Mouse (Mus musculus) intestine, embryonic 14.5 days (tissue): Measurements from ENCODE around the gene Hsf2. TPM values are rescaled to one million over a fixed set of nuclear protein-coding genes. Genes with fewer than 3 reads are reported as not detected.
A peak's percentile ranks its signal among the peaks of the same experiment; 100 is the strongest.
"Not testable (repeated sequence)": the region's sequence is repeated elsewhere in the genome, so short reads cannot be mapped to it uniquely, and the experiment has no call there.

Experiments
- ATAC-seq: fragments of 200-750 bp; cut with Nextera tagmentation; replicated peaks from 2 replicates; pipeline ENCODE4 v1.8.0; 2017; ENCODE audit warnings: low read depth, moderate number of reproducible peaks, moderate TSS enrichment, moderate library complexity; ENCODE audit not compliant: low FRiP score, low TSS enrichment
- DNase-seq: peaks from one replicate; pipeline ENCODE4 v3.0.0-alpha.2; 2018; ENCODE audit warnings: low spot score
- H3K27ac ChIP-seq: fragments of 300-500 bp; sonication (generic); 2 replicates; pipeline ENCODE4 v1.5.1; 2014; ENCODE audit warnings: low read depth, mild to moderate bottlenecking, control low read depth
- H3K27me3 ChIP-seq: fragments of 300-500 bp; sonication (generic); replicated peaks from 2 replicates; pipeline ENCODE4 v1.6.1; 2014; ENCODE audit warnings: low read length, control low read depth; ENCODE audit not compliant: control insufficient read depth, insufficient read depth
- H3K36me3 ChIP-seq: fragments of 300-500 bp; sonication (generic); 2 replicates; pipeline ENCODE4 v1.6.1; 2014; ENCODE audit warnings: low read length, control low read depth; ENCODE audit not compliant: control insufficient read depth, insufficient read depth
- H3K4me1 ChIP-seq: fragments of 300-500 bp; sonication (generic); replicated peaks from 2 replicates; pipeline ENCODE4 v1.6.1; 2014; ENCODE audit warnings: low read length, control low read depth, mixed read lengths; ENCODE audit not compliant: control insufficient read depth, insufficient read depth
- H3K4me2 ChIP-seq: fragments of 300-500 bp; sonication (generic); 2 replicates; pipeline ENCODE4 v1.6.1; 2014; ENCODE audit warnings: low read length
- H3K4me3 ChIP-seq: fragments of 300-500 bp; sonication (generic); 2 replicates; pipeline ENCODE4 v1.5.1; 2014; ENCODE audit warnings: low read depth, low read length, control low read depth, mixed read lengths
- H3K9ac ChIP-seq: fragments of 300-500 bp; sonication (generic); 2 replicates; pipeline ENCODE4 v1.6.1; 2014; ENCODE audit warnings: mild to moderate bottlenecking, low read length
- H3K9me3 ChIP-seq: fragments of 300-500 bp; sonication (generic); 2 replicates; pipeline ENCODE4 v1.6.1; 2016; ENCODE audit warnings: low read length, control low read depth; ENCODE audit not compliant: control insufficient read depth
- WGBS: fragments of 180-500 bp; shearing (Covaris S2); extraction: QIAGEN DNeasy Blood & Tissue Kit; methylation state at CpG from one replicate; pipeline ENCODE4 v1.1.7; 2014; 5-methylcytosine and 5-hydroxymethylcytosine counted together
- polyA plus RNA-seq: library from polyadenylated mRNA; unstranded; fragments of >200 nt; fragmentation: Nextera tagmentation; extraction: Ambion mirVana; gene quantifications from 2 replicates; pipeline ENCODE4 v1.2.1, GENCODE M21; 2014

Hsf2 gene
- polyA plus RNA-seq, result 25.2 and 29.0 TPM in 2 replicates

DNA sequence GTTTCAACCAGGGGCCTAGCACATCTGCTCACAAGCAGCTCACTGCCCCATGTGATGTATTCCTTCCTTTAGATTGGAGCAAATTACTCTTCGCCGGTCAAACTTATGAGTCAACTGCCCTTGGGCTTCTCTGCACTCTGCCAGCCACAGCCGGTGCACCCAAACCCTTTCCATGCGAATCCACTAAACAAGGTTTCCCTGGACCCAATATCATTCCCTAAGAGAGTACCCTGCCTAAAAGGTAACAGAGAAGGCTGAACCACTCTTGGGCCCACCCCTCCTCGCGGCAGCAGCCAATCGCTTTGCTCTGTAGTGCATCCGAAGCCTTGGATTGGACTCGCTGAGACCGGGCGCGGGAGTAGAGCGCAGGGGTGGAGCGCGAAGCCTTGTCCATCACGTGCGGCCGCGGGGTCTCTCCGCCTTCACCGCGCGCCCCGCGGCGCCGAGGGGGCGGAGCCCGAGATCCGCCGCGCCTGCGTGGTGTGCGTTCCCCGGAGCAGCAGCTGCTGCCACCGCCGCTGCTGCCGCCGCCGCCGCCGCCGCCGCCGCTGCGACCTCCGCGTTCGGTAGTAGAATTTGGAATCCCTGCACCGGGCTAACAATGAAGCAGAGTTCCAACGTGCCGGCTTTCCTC is at the start of gene Hsf2:
TSS of gene Hsf2 (plus strand) at position 478 of the 634 bp plus-strand sequence.
- Histone ChIP-seq H3K4me1 (peaks cover 11% of the 10 kb centered on the region), H3K4me2 (peak within 1 kb of the TSS; percentile 79), H3K9me3 (no peaks in the 10 kb centered on the region), H3K27ac (peak within 1 kb of the TSS; percentile 97), H3K9ac (peak within 1 kb of the TSS; percentile 96), H3K36me3 (no peaks in the 10 kb centered on the region), H3K4me3 (peak within 1 kb of the TSS; percentile 94), H3K27me3 (no peaks in the 10 kb centered on the region)
- DNase-seq (no peak), ATAC-seq (peak; percentile 100)
- 1% methylated on average over 51 of the region's 52 CpGs for WGBS

DNA sequence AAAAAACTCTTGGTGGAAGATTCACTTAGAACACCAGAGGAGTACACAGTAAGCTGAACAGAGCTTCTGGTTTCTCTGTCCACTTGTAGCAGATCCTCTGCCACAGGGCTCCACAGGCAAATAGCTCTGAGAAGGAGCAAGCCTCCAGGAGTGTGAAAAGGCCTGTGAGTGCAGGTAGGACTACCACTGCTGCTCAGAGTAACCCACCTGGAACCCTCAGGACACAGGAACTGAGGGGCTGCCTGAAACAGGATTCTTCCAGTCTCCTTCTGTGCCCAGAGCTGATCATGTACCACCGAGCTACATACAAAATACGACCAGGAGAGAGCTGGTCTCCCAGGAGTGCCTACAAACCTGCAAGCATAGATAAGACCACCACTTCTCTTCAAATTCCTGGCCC is 48.3 kb upstream of the Hsf2 start:
- Histone ChIP-seq H3K27me3 (no peaks in the 10 kb centered on the region), H3K4me3 (no peak overlapping the region), H3K27ac (no peak overlapping the region), H3K36me3 (no peaks in the 10 kb centered on the region), H3K9me3 (no peaks in the 10 kb centered on the region), H3K4me1 (no peaks in the 10 kb centered on the region), H3K4me2 (no peak overlapping the region), H3K9ac (no peak overlapping the region)
- ATAC-seq (no peak), DNase-seq (no peak)
- 81% methylated on average over 2 of the region's 2 CpGs for WGBS

DNA sequence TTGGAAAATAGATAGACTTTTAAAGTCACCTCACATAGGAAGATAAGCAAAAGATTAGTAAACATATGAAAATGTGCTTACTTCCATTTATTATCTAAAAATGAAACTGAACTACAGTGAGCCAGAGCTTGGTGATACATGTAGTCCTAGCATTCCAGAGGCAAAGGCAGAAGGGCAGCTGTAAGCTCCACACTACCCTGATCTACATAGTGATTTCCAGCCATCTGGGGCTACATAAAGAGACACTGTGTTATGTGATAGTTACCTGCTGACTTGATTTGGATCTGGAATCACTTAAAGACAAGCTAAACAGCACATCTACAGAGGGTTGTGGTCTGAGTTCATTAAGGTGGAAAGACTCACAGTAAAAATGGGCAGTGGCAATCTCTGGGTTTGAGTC is 45.1 kb upstream of the Hsf2 start:
- no peaks in the 10 kb centered on the region for H3K27me3 ChIP-seq
- DNase-seq (no peak), ATAC-seq (no peak)
- H3K4me2 ChIP-seq, result no peak overlapping the region
- H3K9ac ChIP-seq, result no peak overlapping the region
- H3K9me3 ChIP-seq, result no peaks in the 10 kb centered on the region
- H3K4me3 ChIP-seq, result no peak overlapping the region
- no peaks in the 10 kb centered on the region for H3K4me1 ChIP-seq
- H3K27ac ChIP-seq, result no peak overlapping the region
- no peaks in the 10 kb centered on the region for H3K36me3 ChIP-seq

DNA sequence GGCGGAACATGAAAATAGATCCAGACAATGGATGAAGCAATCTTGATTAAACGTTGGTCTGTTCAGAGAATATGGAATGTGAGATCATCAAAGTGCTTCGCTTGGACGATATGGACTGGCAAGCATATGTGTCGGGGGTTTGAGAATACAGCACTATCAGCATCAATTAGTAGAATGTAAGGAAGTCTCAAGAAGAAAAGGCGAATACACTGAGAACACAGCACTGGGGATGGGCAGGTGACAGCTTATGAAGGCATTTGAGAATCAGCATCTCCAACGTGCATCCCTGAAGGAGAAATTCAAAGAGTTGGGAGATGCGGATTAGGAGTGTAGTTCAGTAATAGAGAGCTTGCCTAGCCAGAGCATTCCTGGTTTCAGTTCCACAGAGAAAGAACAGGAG is 41.8 kb upstream of the Hsf2 start:
- Histone ChIP-seq H3K36me3 (no peaks in the 10 kb centered on the region), H3K9ac (no peak overlapping the region), H3K4me1 (no peaks in the 10 kb centered on the region), H3K27ac (no peak overlapping the region), H3K4me3 (no peak overlapping the region), H3K4me2 (no peak overlapping the region), H3K9me3 (no peaks in the 10 kb centered on the region), H3K27me3 (no peaks in the 10 kb centered on the region)
- DNase-seq, result no peak
- 71% methylated on average over 8 of the region's 8 CpGs for WGBS
- ATAC-seq, result no peak

DNA sequence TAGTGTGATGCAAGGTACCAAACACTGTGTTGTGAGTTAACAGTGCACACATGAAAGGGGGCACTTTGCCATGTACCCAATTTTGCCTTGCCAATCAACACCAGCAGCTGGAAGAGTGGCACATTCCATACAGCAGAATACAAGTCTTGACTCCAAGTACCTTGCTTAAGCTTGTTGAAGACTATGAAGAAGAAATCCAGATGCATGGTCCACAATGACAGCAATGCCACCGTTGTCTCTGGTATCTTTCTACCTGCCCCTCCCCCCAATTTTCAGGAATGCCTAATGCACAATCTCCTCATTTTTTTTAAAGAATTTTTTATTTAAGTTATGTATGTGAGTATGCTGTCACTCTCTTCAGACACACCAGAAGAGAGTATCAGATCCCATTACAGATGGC is 40.5 kb upstream of the Hsf2 start:
- ATAC-seq (no peak), DNase-seq (no peak)
- 84% methylated on average over 1 of the region's 1 CpGs for WGBS
- Histone ChIP-seq H3K9me3 (no peaks in the 10 kb centered on the region), H3K27me3 (no peaks in the 10 kb centered on the region), H3K9ac (no peak overlapping the region), H3K4me2 (no peak overlapping the region), H3K4me1 (no peaks in the 10 kb centered on the region), H3K4me3 (no peak overlapping the region), H3K36me3 (no peaks in the 10 kb centered on the region), H3K27ac (no peak overlapping the region)

DNA sequence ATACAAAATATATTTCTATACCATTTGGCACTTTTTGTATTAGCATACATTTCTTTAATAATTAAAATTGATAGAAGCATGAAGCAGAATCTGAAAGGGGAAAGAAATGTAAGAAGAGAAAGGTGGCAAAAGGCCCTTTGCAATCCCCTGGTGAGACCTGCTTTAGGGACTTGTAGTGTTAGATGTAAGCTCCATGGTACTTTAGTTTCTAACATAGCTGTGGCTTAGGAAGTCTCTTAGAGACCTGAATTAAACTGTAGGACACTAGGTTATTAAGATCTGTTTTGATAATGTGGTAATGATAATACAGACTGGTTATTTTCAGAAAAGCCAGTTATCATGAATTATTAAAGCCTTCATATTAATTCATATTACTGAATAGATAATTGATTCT is 38.5 kb upstream of the Hsf2 start:
- Histone ChIP-seq H3K9ac (no peak overlapping the region), H3K4me3 (no peak overlapping the region), H3K4me2 (peak overlapping the region; percentile 46; the same call in 1 of the 2 replicates), H3K9me3 (no peaks in the 10 kb centered on the region), H3K36me3 (no peaks in the 10 kb centered on the region), H3K27me3 (no peaks in the 10 kb centered on the region), H3K4me1 (no peaks in the 10 kb centered on the region), H3K27ac (no peak overlapping the region)
- DNase-seq (no peak), ATAC-seq (no peak)

DNA sequence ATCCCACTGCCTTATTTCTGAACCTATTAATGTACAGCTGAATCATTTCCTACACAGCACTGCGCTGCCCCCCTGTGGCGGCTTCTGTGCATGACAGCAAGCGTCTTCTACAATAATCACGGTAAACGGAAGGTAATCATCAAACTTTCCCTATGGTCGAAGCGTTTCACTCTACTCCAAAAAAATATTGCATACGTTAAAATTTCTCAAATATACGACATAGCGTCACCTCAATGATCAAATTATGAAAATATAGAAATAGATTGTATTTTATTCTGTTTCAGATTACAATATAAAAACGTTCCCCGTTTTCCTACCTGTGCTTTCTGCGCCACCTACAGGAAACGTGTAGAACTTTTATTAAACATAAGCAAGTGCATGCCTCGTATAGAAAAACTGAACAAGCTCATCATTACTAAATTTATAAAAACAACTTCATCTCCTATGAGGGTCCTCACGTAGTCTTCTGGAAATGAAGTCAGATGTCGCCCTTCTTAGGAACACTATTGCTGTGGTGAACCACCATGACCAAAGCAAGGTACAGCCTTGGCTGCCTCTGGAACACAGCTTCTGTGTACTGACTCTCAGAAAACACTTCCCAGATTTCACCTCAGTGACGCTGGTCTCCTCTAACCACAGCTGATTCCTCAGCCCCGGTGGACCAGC is 38.0 kb upstream of the Hsf2 start:
- H3K27ac ChIP-seq, result no peak overlapping the region
- WGBS, result 4% methylated on average over 19 of the region's 19 CpGs
- ATAC-seq (no peak; the same call in 1 of the 2 replicates), DNase-seq (peak; percentile 90)
- no peak overlapping the region for H3K9ac ChIP-seq
- H3K36me3 ChIP-seq, result no peaks in the 10 kb centered on the region
- peak overlapping the region; percentile 27; the same call in 1 of the 2 replicates for H3K4me3 ChIP-seq
- H3K27me3 ChIP-seq, result no peaks in the 10 kb centered on the region
- H3K4me2 ChIP-seq, result peak overlapping the region; percentile 46
- H3K9me3 ChIP-seq, result no peaks in the 10 kb centered on the region
- no peaks in the 10 kb centered on the region for H3K4me1 ChIP-seq

DNA sequence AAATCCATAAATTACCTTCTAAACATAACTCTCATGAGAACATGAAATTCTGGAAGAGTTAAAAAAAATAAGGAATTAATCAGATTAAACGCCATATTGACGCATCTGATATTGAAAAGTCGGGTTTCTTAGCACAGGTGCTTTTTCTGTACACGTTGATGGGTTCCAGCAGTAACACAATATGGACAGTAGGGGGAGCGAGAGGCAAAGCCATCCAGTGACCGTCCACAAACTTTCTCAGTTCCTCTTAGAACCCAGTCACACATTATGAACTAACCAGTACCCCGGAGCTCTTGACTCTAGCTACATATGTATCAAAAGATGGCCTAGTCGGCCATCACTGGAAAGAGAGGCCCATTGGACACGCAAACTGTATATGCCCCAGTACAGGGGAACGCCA is 22.9 kb upstream of the Hsf2 start:
- H3K4me1 ChIP-seq, H3K36me3 ChIP-seq, H3K27me3 ChIP-seq, H3K4me3 ChIP-seq, H3K9ac ChIP-seq, H3K27ac ChIP-seq, DNase-seq, H3K9me3 ChIP-seq, ATAC-seq, H3K4me2 ChIP-seq: not testable (repeated sequence)
- 26% methylated on average over 10 of the region's 10 CpGs for WGBS

DNA sequence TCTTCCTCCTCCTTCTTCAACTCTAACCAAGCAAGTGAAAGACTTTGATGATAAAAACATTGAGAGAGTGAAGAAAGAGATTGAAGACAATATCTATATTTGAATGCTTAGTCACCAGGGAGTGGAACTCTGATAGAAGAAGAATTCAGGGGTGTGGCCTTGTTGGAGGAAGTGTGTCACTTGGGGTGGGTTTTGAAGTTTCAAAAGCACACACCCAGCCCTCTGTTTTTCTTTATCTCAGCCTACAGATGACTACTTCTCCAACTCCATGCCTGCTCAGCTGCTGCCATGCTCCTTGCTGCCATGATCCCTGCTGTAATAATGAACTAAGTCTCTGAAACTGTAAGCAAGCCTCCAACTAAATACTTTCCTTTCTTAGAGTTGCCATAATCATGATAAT is 20.4 kb upstream of the Hsf2 start:
- DNase-seq (no peak), ATAC-seq (no peak)
- H3K27ac ChIP-seq, result no peak overlapping the region
- no peaks in the 10 kb centered on the region for H3K4me1 ChIP-seq
- H3K27me3 ChIP-seq, result no peaks in the 10 kb centered on the region
- H3K9ac ChIP-seq, result no peak overlapping the region
- no peak overlapping the region for H3K4me3 ChIP-seq
- H3K9me3 ChIP-seq, result no peaks in the 10 kb centered on the region
- H3K4me2 ChIP-seq, result no peak overlapping the region
- no peaks in the 10 kb centered on the region for H3K36me3 ChIP-seq
